Mouse (Mus musculus): Measurements from ENCODE around the gene Pramef17. TPM values are rescaled to one million over a fixed set of nuclear protein-coding genes. Genes with fewer than 3 reads are reported as not detected.
"Not testable (repeated sequence)": the region's sequence is repeated elsewhere in the genome, so short reads cannot be mapped to it uniquely, and the experiment has no call there.

The Pramef17 gene
- polyA plus RNA-seq (2014; fragmentation: Nextera tagmentation; extraction: Ambion mirVana): not detected in 2 replicates

GRCm38 (mm10) chr4:143994269-143994668 is at the start of gene Pramef17:
Gene Pramef17, minus strand, starts transcription at chr4:143994369.
- 66% methylated on average over 3 of the region's 3 CpGs for WGBS
- H3K9me3 ChIP-seq (replicated peaks; ENCODE audit: control insufficient read depth, low read length); H3K36me3 ChIP-seq (replicated peaks; ENCODE audit: control insufficient read depth, insufficient read depth, low read depth, low read length); H3K4me1 ChIP-seq (ENCODE audit: control insufficient read depth, insufficient read depth, low read length); DNase-seq (ENCODE audit: low spot score); H3K27ac ChIP-seq (replicated peaks; ENCODE audit: low read depth, low read length); H3K4me3 ChIP-seq (ENCODE audit: low read depth, low read length); ATAC-seq (replicated peaks; ENCODE audit: insufficient number of reproducible peaks, low FRiP score, low TSS enrichment, low read depth); H3K27me3 ChIP-seq (ENCODE audit: control insufficient read depth, insufficient read depth, low read length); H3K9ac ChIP-seq (replicated peaks; ENCODE audit: low read length); H3K4me2 ChIP-seq (ENCODE audit: low read depth, low read length): not testable (repeated sequence)

GRCm38 (mm10) chr4:143988126-143988525 is 6.0 kb downstream of the Pramef17 start:
- not testable (repeated sequence) for H3K4me3 ChIP-seq (ENCODE audit: low read depth, low read length); H3K4me2 ChIP-seq (ENCODE audit: low read depth, low read length); H3K36me3 ChIP-seq (replicated peaks; ENCODE audit: control insufficient read depth, insufficient read depth, low read depth, low read length); H3K9ac ChIP-seq (replicated peaks; ENCODE audit: low read length); H3K27ac ChIP-seq (replicated peaks; ENCODE audit: low read depth, low read length); H3K4me1 ChIP-seq (ENCODE audit: control insufficient read depth, insufficient read depth, low read length); H3K27me3 ChIP-seq (ENCODE audit: control insufficient read depth, insufficient read depth, low read length); H3K9me3 ChIP-seq (replicated peaks; ENCODE audit: control insufficient read depth, low read length); ATAC-seq (replicated peaks; ENCODE audit: insufficient number of reproducible peaks, low FRiP score, low TSS enrichment, low read depth); DNase-seq (ENCODE audit: low spot score)
- WGBS: 92% methylated on average over 11 of the region's 17 CpGs

GRCm38 (mm10) chr4:143987475-143987941 is 6.7 kb downstream of the Pramef17 start:
- not testable (repeated sequence) for H3K27me3 ChIP-seq (ENCODE audit: control insufficient read depth, insufficient read depth, low read length); H3K27ac ChIP-seq (replicated peaks; ENCODE audit: low read depth, low read length); H3K4me3 ChIP-seq (ENCODE audit: low read depth, low read length); ATAC-seq (replicated peaks; ENCODE audit: insufficient number of reproducible peaks, low FRiP score, low TSS enrichment, low read depth); H3K4me2 ChIP-seq (ENCODE audit: low read depth, low read length); H3K9me3 ChIP-seq (replicated peaks; ENCODE audit: control insufficient read depth, low read length); H3K36me3 ChIP-seq (replicated peaks; ENCODE audit: control insufficient read depth, insufficient read depth, low read depth, low read length); DNase-seq (ENCODE audit: low spot score); H3K4me1 ChIP-seq (ENCODE audit: control insufficient read depth, insufficient read depth, low read length); H3K9ac ChIP-seq (replicated peaks; ENCODE audit: low read length)
- 96% methylated on average over 7 of the region's 17 CpGs for WGBS

GRCm38 (mm10) chr4:143985733-143986132 is 8.4 kb downstream of the Pramef17 start:
- H3K36me3 ChIP-seq (replicated peaks; ENCODE audit: control insufficient read depth, insufficient read depth, low read depth, low read length); H3K27me3 ChIP-seq (ENCODE audit: control insufficient read depth, insufficient read depth, low read length); H3K9ac ChIP-seq (replicated peaks; ENCODE audit: low read length); H3K4me2 ChIP-seq (ENCODE audit: low read depth, low read length); H3K4me3 ChIP-seq (ENCODE audit: low read depth, low read length); H3K9me3 ChIP-seq (replicated peaks; ENCODE audit: control insufficient read depth, low read length); H3K27ac ChIP-seq (replicated peaks; ENCODE audit: low read depth, low read length); DNase-seq (ENCODE audit: low spot score); H3K4me1 ChIP-seq (ENCODE audit: control insufficient read depth, insufficient read depth, low read length); ATAC-seq (replicated peaks; ENCODE audit: insufficient number of reproducible peaks, low FRiP score, low TSS enrichment, low read depth): not testable (repeated sequence)
- no CpG with 5 or more reads among the region's 9 CpGs for WGBS

GRCm38 (mm10) chr4:143985165-143985564 is 9.0 kb downstream of the Pramef17 start:
- not testable (repeated sequence) for DNase-seq (ENCODE audit: low spot score); ATAC-seq (replicated peaks; ENCODE audit: insufficient number of reproducible peaks, low FRiP score, low TSS enrichment, low read depth); H3K36me3 ChIP-seq (replicated peaks; ENCODE audit: control insufficient read depth, insufficient read depth, low read depth, low read length); H3K27me3 ChIP-seq (ENCODE audit: control insufficient read depth, insufficient read depth, low read length); H3K9me3 ChIP-seq (replicated peaks; ENCODE audit: control insufficient read depth, low read length); H3K4me1 ChIP-seq (ENCODE audit: control insufficient read depth, insufficient read depth, low read length); H3K27ac ChIP-seq (replicated peaks; ENCODE audit: low read depth, low read length); H3K4me2 ChIP-seq (ENCODE audit: low read depth, low read length); H3K4me3 ChIP-seq (ENCODE audit: low read depth, low read length); H3K9ac ChIP-seq (replicated peaks; ENCODE audit: low read length)
- WGBS: no CpG with 5 or more reads among the region's 7 CpGs

GRCm38 (mm10) chr4:143983446-143983845 is 10.7 kb downstream of the Pramef17 start:
- no CpG with 5 or more reads among the region's 1 CpGs for WGBS

GRCm38 (mm10) chr4:143966850-143967249 is 27.3 kb downstream of the Pramef17 start, which contains the start of gene Gm13101:
Gene Gm13101, minus strand, starts transcription at chr4:143966950.
- H3K4me1 ChIP-seq (ENCODE audit: control insufficient read depth, insufficient read depth, low read length); ATAC-seq (replicated peaks; ENCODE audit: insufficient number of reproducible peaks, low FRiP score, low TSS enrichment, low read depth); H3K27ac ChIP-seq (replicated peaks; ENCODE audit: low read depth, low read length); H3K27me3 ChIP-seq (ENCODE audit: control insufficient read depth, insufficient read depth, low read length); H3K9ac ChIP-seq (replicated peaks; ENCODE audit: low read length); H3K4me2 ChIP-seq (ENCODE audit: low read depth, low read length); H3K36me3 ChIP-seq (replicated peaks; ENCODE audit: control insufficient read depth, insufficient read depth, low read depth, low read length); H3K4me3 ChIP-seq (ENCODE audit: low read depth, low read length); DNase-seq (ENCODE audit: low spot score); H3K9me3 ChIP-seq (replicated peaks; ENCODE audit: control insufficient read depth, low read length): not testable (repeated sequence)
- 50% methylated on average over 2 of the region's 2 CpGs for WGBS

More at GRCm38 (mm10) chr4:143983446-143983845, 10.7 kb downstream of the Pramef17 start:
- not testable (repeated sequence) for H3K27me3 ChIP-seq (ENCODE audit: control insufficient read depth, insufficient read depth, low read length); H3K9me3 ChIP-seq (replicated peaks; ENCODE audit: control insufficient read depth, low read length); ATAC-seq (replicated peaks; ENCODE audit: insufficient number of reproducible peaks, low FRiP score, low TSS enrichment, low read depth); H3K4me3 ChIP-seq (ENCODE audit: low read depth, low read length); H3K9ac ChIP-seq (replicated peaks; ENCODE audit: low read length); H3K36me3 ChIP-seq (replicated peaks; ENCODE audit: control insufficient read depth, insufficient read depth, low read depth, low read length); H3K27ac ChIP-seq (replicated peaks; ENCODE audit: low read depth, low read length); H3K4me2 ChIP-seq (ENCODE audit: low read depth, low read length); H3K4me1 ChIP-seq (ENCODE audit: control insufficient read depth, insufficient read depth, low read length); DNase-seq (ENCODE audit: low spot score)

GRCm38 (mm10) chr4:143950916-143951315 is 43.3 kb downstream of the Pramef17 start, which contains the start of gene Pramef25:
Gene Pramef25, minus strand, starts transcription at chr4:143951016.
- H3K9me3 ChIP-seq (replicated peaks; ENCODE audit: control insufficient read depth, low read length); H3K4me3 ChIP-seq (ENCODE audit: low read depth, low read length); H3K27ac ChIP-seq (replicated peaks; ENCODE audit: low read depth, low read length); H3K36me3 ChIP-seq (replicated peaks; ENCODE audit: control insufficient read depth, insufficient read depth, low read depth, low read length); ATAC-seq (replicated peaks; ENCODE audit: insufficient number of reproducible peaks, low FRiP score, low TSS enrichment, low read depth); H3K4me1 ChIP-seq (ENCODE audit: control insufficient read depth, insufficient read depth, low read length); H3K27me3 ChIP-seq (ENCODE audit: control insufficient read depth, insufficient read depth, low read length); H3K4me2 ChIP-seq (ENCODE audit: low read depth, low read length); DNase-seq (ENCODE audit: low spot score); H3K9ac ChIP-seq (replicated peaks; ENCODE audit: low read length): not testable (repeated sequence)
- whole genome bisulfite sequencing: 92% methylated on average over 1 of the region's 1 CpGs

All from embryonic facial prominence, embryonic 11.5 days (tissue).